Mouse (Mus musculus) central nervous system, embryonic 14 days (tissue): ENCODE results near the gene Tm7sf3. TPM values are rescaled to one million over a fixed set of nuclear protein-coding genes. Genes with fewer than 3 reads are reported as not detected.

Source experiments
- polyA plus RNA-seq: library from polyadenylated mRNA; depleted of rRNA; stranded (reverse); fragments of >200 nt; gene quantifications from 2 replicates; pipeline ENCODE4 v1.2.3, GENCODE M21; 2012; rRNA removed

Gene Tm7sf3
- polyA plus RNA-seq: 15.5 and 18.8 TPM in 2 replicates

GRCm38 (mm10) chr6:146642276-146643183 lies at the start of gene Tm7sf3, which contains the start of gene Med21:
Gene Tm7sf3, minus strand, starts transcription at chr6:146642824.
Gene Med21, plus strand, starts transcription at chr6:146642547.

GRCm38 (mm10) chr6:146577310-146578109 lies 65.1 kb downstream of the Tm7sf3 start, which contains the start of gene Ints13:
Gene Ints13, minus strand, starts transcription at chr6:146577835.

GRCm38 (mm10) chr6:146576903-146577302 lies 65.7 kb downstream of the Tm7sf3 start, which contains the start of gene Fgfr1op2:
Gene Fgfr1op2, plus strand, starts transcription at chr6:146577203.

Other genes starting within 250 kb of the Tm7sf3 start
- gene Itpr2, start 140.6 kb downstream of the Tm7sf3 start, polyA plus RNA-seq: 1.4 and 1.7 TPM in 2 replicates
- gene Fgfr1op2, start 65.6 kb downstream of the Tm7sf3 start, polyA plus RNA-seq: 42.0 and 42.1 TPM in 2 replicates
- gene Ints13, start 65.0 kb downstream of the Tm7sf3 start, polyA plus RNA-seq: 76.3 and 81.9 TPM in 2 replicates
- gene Med21, start 277 bp downstream of the Tm7sf3 start, polyA plus RNA-seq: 90.1 and 90.7 TPM in 2 replicates
- gene Stk38l, start 82.2 kb upstream of the Tm7sf3 start, polyA plus RNA-seq: 7.4 and 7.8 TPM in 2 replicates
- 4.9 and 7.8 TPM in 2 replicates for gene Arntl2, start 153.2 kb upstream of the Tm7sf3 start, polyA plus RNA-seq
- gene Smco2, start 207.3 kb upstream of the Tm7sf3 start, polyA plus RNA-seq: not detected in 2 replicates
- gene Ppfibp1, start 245.7 kb upstream of the Tm7sf3 start, polyA plus RNA-seq: 13.2 and 20.6 TPM in 2 replicates